Mouse (Mus musculus) frontal cortex, postnatal 14 days (tissue): ENCODE measurements around the gene Gm6309.
"Not testable (repeated sequence)": the region's sequence is repeated elsewhere in the genome, so short reads cannot be mapped to it uniquely, and the experiment has no call there.

ENCODE experiments used
- DNase-seq, 2 experiments: peaks; one replicate each; pipeline ENCODE4 v3.0.0; 2022; ENCODE audit warnings: low spot score in 2 of 2

The Gm6309 gene

GRCm38 (mm10) chr5:146170621-146171020 is at the start of gene Gm6309:
Gm6309 (minus strand) TSS chr5:146170721.
- not testable (repeated sequence) for DNase-seq

DNA sequence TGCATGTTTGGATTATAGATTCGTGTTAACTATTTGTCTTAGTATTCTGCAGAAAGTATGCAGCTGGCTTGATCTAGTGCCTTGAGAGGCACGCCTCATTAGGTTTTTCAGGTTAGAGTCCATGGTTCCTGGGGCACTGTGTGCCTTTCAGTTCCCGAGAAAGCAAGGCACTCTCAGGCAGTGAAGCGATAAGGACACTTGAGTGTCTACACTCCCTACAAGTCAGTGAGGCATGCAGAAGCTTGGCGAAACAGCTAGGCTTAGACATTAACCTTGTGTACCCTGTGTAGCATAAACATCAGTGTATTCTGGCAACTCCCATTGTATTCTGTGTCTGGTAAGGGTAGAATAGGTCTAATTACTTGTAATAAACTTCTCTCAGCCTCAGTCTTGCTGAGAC is 35.0 kb upstream of the Gm6309 start:
- no peak for DNase-seq

GRCm38 (mm10) chr5:146203921-146204320 is 33.4 kb upstream of the Gm6309 start:
- no peak for DNase-seq

DNA sequence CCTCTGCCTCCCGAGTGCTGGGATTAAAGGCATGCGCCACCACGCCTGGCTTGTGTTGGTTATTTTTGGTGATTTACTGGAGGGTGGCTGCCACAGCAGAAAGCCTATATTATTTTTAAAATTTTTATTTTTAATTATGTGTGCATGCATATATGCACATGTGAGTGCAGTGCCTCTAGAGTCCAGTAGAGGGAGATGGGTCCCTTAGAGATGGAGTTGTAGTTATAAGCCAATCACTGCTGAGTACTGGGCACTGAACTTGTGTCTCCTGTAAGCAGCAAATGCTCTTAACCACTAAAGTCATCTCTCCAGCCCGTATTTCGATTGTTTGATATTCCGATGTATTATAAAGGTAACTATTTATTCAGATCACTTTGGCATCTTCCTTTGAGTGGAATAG is 30.1 kb upstream of the Gm6309 start:
- DNase-seq = no peak

DNA sequence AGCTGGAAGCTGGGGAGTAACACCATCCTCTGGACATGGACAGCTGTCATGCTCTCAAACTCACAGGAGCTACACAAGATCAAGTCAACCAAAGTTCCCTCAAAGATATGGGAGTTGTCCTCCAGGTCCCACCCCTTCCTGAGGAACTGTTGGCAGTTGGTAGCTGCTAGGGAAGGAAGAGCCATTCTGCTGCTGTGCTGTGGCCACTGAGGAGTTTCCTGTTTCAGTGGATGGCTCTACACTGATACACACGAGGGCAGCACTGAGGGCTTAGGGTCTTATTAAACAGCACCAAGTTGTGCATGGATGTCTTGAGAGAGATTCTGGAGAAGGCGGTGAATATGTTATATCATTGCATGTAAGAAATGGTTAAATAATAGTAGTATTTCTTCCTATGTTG is 29.0 kb upstream of the Gm6309 start:
- no peak for DNase-seq

- DNase-seq = no peak
These were observed 28.6 kb upstream of the Gm6309 start for GRCm38 (mm10) chr5:146199073-146199472.

DNA sequence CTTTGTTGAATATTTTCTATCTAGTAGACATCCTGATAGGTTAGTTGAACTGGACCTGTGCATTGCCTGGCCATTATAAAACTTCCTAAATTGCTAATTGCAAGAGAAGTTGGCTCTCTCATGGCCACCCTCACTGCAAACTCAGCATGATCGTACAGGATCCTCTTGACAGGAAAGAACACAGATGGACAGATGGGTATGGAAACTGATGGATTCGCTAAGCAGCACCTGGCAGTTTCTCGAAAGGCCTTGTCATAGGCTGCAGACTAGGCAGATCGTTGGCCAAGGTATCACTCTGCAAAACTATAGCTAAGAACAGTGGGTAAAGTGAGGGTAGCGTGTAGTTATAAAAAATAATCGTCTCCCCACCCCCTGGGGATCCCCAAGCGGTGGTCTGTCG is 22.8 kb upstream of the Gm6309 start:
- no peak for DNase-seq

GRCm38 (mm10) chr5:146190501-146191269 is 20.2 kb upstream of the Gm6309 start:
- DNase-seq = no peak

- DNase-seq = no peak
These were observed 19.6 kb upstream of the Gm6309 start for GRCm38 (mm10) chr5:146190093-146190492.

DNA sequence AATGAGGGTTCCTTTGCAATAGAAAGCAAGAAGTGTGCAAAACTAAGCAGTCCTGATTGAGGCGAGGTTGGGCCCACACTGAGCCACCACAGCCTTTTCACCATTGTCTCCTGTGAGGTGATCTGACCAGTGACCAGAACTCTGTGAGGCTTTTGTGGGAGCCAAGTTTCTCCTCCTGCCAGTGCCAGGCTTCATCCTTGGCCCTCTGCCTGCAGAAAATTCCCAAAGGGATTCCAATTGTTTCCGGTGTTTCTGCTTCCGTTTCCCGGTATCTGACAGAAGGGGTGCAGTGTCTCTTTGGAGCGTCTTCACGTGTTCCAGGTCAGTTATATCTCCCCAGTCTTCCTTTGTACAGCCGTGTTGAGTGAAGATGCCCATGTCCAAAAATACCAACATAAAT is 18.2 kb upstream of the Gm6309 start:
- DNase-seq = no peak

GRCm38 (mm10) chr5:146188144-146188543 is 17.6 kb upstream of the Gm6309 start:
- no peak for DNase-seq

DNA sequence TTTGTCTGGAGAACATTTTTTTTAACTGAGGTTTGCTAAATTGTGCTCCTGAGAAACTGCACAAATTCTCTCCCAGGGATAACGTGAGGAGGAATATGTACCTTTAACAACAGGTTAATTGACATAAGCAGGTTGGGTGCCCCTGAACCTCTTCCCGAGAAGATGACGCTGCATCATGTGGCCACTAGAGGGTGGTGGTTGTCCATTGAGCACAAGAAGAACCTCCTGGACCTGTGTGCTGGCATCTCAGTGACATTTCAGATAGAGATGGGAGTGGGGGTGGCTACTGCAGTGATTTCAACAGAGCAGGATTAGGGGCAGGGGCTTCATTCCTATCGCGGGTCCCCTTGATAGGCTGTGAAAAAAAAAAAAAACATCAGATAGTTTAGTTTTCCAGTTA is 16.9 kb upstream of the Gm6309 start:
- peak; percentile 25 to 53 for DNase-seq

GRCm38 (mm10) chr5:146185204-146185603 is 14.7 kb upstream of the Gm6309 start, which contains the start of gene 1700001J03Rik:
1700001J03Rik (minus strand) TSS chr5:146185304.
- DNase-seq = not testable (repeated sequence)

GRCm38 (mm10) chr5:146172744-146173143 is 2.2 kb upstream of the Gm6309 start:
- DNase-seq = not testable (repeated sequence)

- DNase-seq = not testable (repeated sequence)
These were observed 10.1 kb downstream of the Gm6309 start, which contains the start of gene Gm5565 for GRCm38 (mm10) chr5:146160439-146160838. Gm5565 (minus strand) TSS chr5:146160539.

DNA sequence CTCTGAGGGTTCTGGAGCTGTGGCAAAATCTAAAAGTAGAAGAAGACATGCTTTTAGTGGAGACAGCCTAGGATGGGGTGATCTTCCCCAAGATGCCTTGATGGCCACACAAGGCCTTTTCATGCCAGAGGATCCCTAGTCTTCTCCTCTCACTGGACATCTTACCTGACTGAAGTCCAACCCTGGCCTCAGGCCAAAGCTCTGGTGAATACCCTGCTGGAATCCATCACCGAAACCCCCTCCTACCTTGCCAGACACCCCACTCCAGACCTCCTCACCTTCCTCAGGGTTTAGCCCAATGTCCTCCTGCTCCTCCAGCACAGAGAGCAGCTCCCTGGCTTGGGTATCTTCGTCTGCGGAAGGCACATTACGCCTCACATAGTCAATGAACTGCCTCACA is 12.2 kb downstream of the Gm6309 start:
- DNase-seq = not testable (repeated sequence)

DNA sequence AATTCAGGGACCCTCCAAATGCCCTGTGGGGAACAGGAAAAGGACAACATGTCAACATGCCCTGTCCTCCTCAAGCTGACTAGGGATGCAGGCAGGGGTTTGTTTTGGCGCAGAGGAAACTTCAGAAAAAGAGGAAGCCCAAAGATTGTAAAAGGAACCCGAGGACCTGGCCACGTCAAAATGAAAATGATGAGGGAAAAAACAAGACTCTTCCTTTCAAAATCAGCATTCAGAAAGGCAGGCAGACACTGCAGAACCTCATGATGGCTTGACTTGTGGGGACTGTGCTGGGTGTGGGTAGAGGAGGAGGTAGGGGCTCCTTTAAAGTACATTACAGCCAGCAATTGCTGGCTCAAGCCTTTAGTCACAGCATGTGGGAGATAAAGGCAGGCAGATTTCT is 20.1 kb downstream of the Gm6309 start:
- no peak for DNase-seq

- DNase-seq = no peak
These were observed 22.6 kb downstream of the Gm6309 start for GRCm38 (mm10) chr5:146147903-146148302.
